9 mouse cellular contexts compared by ENCODE assay signal in the genomic region with DNA sequence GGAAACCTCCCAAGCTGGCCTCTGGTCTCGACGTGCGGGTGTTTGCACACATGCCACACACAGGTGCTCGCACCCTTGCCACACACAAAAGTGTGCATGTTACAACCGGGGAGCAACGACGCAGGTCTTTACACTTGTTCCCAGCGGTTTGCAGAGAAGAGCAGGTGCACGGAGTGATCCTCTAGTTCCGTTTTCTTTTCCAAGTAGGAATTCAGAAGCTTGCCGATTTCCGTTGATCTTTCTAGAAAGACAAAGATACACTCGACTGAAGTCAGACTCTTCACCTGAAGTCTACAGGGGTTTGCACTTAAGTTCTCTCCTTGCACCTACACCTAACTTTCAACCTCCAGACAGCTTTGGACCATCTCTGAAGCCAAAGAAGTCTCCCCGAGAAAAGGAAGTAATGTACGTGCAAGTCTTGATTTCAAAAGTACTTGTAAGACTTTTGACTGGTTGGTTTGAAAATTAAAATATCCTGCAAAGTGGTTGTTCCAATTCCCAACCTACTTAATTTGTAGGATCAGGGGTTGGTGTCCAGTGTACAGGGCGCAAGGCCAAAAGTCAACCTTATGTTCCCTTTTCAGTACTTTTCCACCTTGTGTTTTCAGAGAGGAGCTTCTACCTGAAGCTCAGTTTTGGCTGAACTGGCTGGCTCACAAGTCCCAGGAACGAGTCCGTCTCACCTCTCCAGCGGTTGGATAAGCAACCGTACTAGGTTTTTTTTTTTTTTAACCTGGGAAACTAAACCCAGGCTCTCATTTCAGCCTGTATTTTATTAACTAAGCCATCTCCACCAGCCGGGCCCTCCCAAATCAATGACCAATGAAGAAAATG. TPM values are rescaled to one million over a fixed set of nuclear protein-coding genes. Genes with fewer than 3 reads are reported as not detected.
DNase-seq lines count a peak whose midpoint lies in the region; ATAC-seq and TF ChIP-seq lines count a peak whose summit lies in the region.
"Had no signal": no experiment of that assay in that cellular context is flagged by ENCODE, and none has a peak within 500 bp of the region (broad histone marks: within the 10 kb centered on the region; RNA-seq: fewer than 3 reads in every experiment).

No protein-coding gene starts in this region.

- DNase-seq in embryo, embryonic 10.5 days (ENCODE audit: low spot score) = peak; percentile 28
- DNase-seq in embryo, embryonic 10 days (ENCODE audit: low spot score) = no peak
- no peak for DNase-seq in forebrain, embryonic 11.5 days (ENCODE audit: low spot score)
- no peak for DNase-seq in liver, embryonic 14.5 days (ENCODE audit: low read depth in 3 of 3, low spot score in 3 of 3)
- no peak for DNase-seq in urinary bladder, postnatal 4 days (ENCODE audit: low spot score in 2 of 2)
- no peak for DNase-seq in left cerebral cortex, postnatal 4 days
- no peak for DNase-seq in ovary, adult 18-20 months (ENCODE audit: low spot score)

- H3K27ac ChIP-seq in forebrain, embryonic 11.5 days (ENCODE audit: low read depth, low read length) = peak overlapping the region; percentile 72; the same call in 1 of the 2 replicates
- H3K27ac ChIP-seq in liver, embryonic 14.5 days = peak overlapping the region; percentile 60

- 77% methylated on average over 21 of the region's 21 CpGs for WGBS in forebrain, embryonic 11.5 days
- WGBS in liver, embryonic 14.5 days (ENCODE audit: insufficient replicate concordance) = 50% methylated on average over 21 of the region's 21 CpGs

- H3ac ChIP-seq in C2C12 (ENCODE audit: control insufficient read depth, insufficient read length, low read depth) = peak overlapping the region; percentile 85

- peaks cover 78% of the 10 kb centered on the region for H3K79me2 ChIP-seq in C2C12 (ENCODE audit: control insufficient read depth, insufficient read depth)

- peak overlapping the region; percentile 73 for H3K4me2 ChIP-seq in forebrain, embryonic 11.5 days (ENCODE audit: low read depth, low read length, severe bottlenecking)
- peak overlapping the region; percentile 87 for H3K4me2 ChIP-seq in liver, embryonic 14.5 days (ENCODE audit: low read depth)

- peak overlapping the region; percentile 83 for H3K9ac ChIP-seq in forebrain, embryonic 11.5 days (ENCODE audit: low read length)
- peak overlapping the region; percentile 83 for H3K9ac ChIP-seq in liver, embryonic 14.5 days (replicated peaks)

- no peaks in the 10 kb centered on the region for H3K27me3 ChIP-seq in C2C12 (ENCODE audit: control insufficient read depth, insufficient read depth, insufficient read length)
- H3K27me3 ChIP-seq in forebrain, embryonic 11.5 days (ENCODE audit: control insufficient read depth, insufficient read depth, low read length) = no peaks in the 10 kb centered on the region
- H3K27me3 ChIP-seq in liver, embryonic 14.5 days (ENCODE audit: control insufficient read depth, insufficient read depth, low read length) = no peaks in the 10 kb centered on the region
- H3K27me3 ChIP-seq: Patski had no signal

- no peaks in the 10 kb centered on the region for H3K9me3 ChIP-seq in forebrain, embryonic 11.5 days (ENCODE audit: control insufficient read depth, low read length)
- H3K9me3 ChIP-seq in liver, embryonic 14.5 days (ENCODE audit: control insufficient read depth, low read length) = no peaks in the 10 kb centered on the region

- peak overlapping the region; percentile 63 for H3K4me3 ChIP-seq in C2C12 (ENCODE audit: insufficient read depth, poor library complexity, severe bottlenecking)
- H3K4me3 ChIP-seq in forebrain, embryonic 11.5 days (ENCODE audit: low read depth, low read length) = peak overlapping the region; percentile 65
- peak overlapping the region; percentile 60 to 67 for H3K4me3 ChIP-seq in liver, embryonic 14.5 days (ENCODE audit: insufficient read depth in 1 of 2, low read depth in 2 of 2, low read length in 2 of 2)

- ATAC-seq in forebrain, embryonic 11.5 days (replicated peaks; ENCODE audit: low FRiP score) = no peak
- ATAC-seq in liver, embryonic 14.5 days (ENCODE audit: insufficient read depth) = no peak

- H3K4me1 ChIP-seq in forebrain, embryonic 11.5 days (replicated peaks; ENCODE audit: control insufficient read depth, insufficient read depth, low read length) = peaks cover 12% of the 10 kb centered on the region
- H3K4me1 ChIP-seq in liver, embryonic 14.5 days (replicated peaks; ENCODE audit: control insufficient read depth in 2 of 2, insufficient read depth in 2 of 2, low read length in 1 of 2) = peaks cover 28 to 30% of the 10 kb centered on the region in 2 experiments

- peaks cover 42% of the 10 kb centered on the region for H3K79me3 ChIP-seq in C2C12 (ENCODE audit: low read depth)

- intact Hi-C loops in left cerebral cortex, postnatal 4 days (cut with DNase I) = no loop called here

- peaks cover 45% of the 10 kb centered on the region for H3K36me3 ChIP-seq in C2C12 (ENCODE audit: control insufficient read depth, insufficient read depth)
- peaks cover 3% of the 10 kb centered on the region; the same call in 1 of the 2 replicates for H3K36me3 ChIP-seq in forebrain, embryonic 11.5 days (ENCODE audit: control insufficient read depth, insufficient read depth, low read length)
- peaks cover 23% of the 10 kb centered on the region for H3K36me3 ChIP-seq in liver, embryonic 14.5 days (replicated peaks; ENCODE audit: control insufficient read depth, insufficient read depth, low read depth)

- no peak for TF ChIP-seq CTCF in C2C12 (IDR thresholded peaks at IDR 0.05; ENCODE audit: control insufficient read depth, insufficient read depth, insufficient read length)
- TF ChIP-seq CTCF in liver, embryonic 14.5 days (IDR thresholded peaks at IDR 0.05; ENCODE audit: low read depth) = no peak

- no peak for TF ChIP-seq EP300 in liver, embryonic 14.5 days (IDR thresholded peaks at IDR 0.05; ENCODE audit: low read depth)

TF ChIP-seq in C2C12, 6 proteins besides CTCF, POLR2A, EP300 and RAD21:
- TF ChIP-seq CEBPB (IDR thresholded peaks at IDR 0.05; ENCODE audit: low read depth) (no peak), USF1 (IDR thresholded peaks at IDR 0.05; ENCODE audit: low read depth) (no peak), FOSL1 (IDR thresholded peaks at IDR 0.05; ENCODE audit: insufficient read depth, low read length, poor library complexity, severe bottlenecking) (no peak), MAX (IDR thresholded peaks at IDR 0.05) (no peak), MYOD1 (IDR thresholded peaks at IDR 0.05; ENCODE audit: control insufficient read depth, insufficient read length, low read depth) (no peak), MYOG (IDR thresholded peaks at IDR 0.05; ENCODE audit: control insufficient read depth, extremely low read depth, insufficient read length) (no peak)

RNA-seq across cellular contexts. Expression of gene Dtymk, which starts 0.8 kb away (rescaled TPM):
- 255 TPM for polyA plus RNA-seq in C2C12 (2012; fragmentation: generic; extraction: Trizol)
- 267 and 282 TPM in 2 replicates for polyA plus RNA-seq in forebrain, embryonic 11.5 days (2014; fragmentation: Nextera tagmentation; extraction: Ambion mirVana)
- 99.0 and 128 TPM in 2 replicates for polyA plus RNA-seq in liver, embryonic 14.5 days (2012; rRNA removed)
- polyA plus RNA-seq in liver, embryonic 14.5 days (2014; fragmentation: Nextera tagmentation; extraction: Ambion mirVana) = 148 and 150 TPM in 2 replicates
- total RNA-seq in left cerebral cortex, postnatal 4 days (2021) = 10 to 100 TPM; 80.5 to 91.2 TPM

RNA-seq across cellular contexts. Expression of gene Ing5, which starts 2.9 kb away (rescaled TPM):
- polyA plus RNA-seq in C2C12 (2012; fragmentation: generic; extraction: Trizol) = 6.1 TPM
- polyA plus RNA-seq in forebrain, embryonic 11.5 days (2014; fragmentation: Nextera tagmentation; extraction: Ambion mirVana) = 22.9 and 24.9 TPM in 2 replicates
- polyA plus RNA-seq in liver, embryonic 14.5 days (2012; rRNA removed) = 5.3 and 6.9 TPM in 2 replicates
- polyA plus RNA-seq in liver, embryonic 14.5 days (2014; fragmentation: Nextera tagmentation; extraction: Ambion mirVana) = 7.6 and 9.6 TPM in 2 replicates
- 10 to 100 TPM in 1 of 2 experiments, 1 to 10 TPM in 1; 8.1 to 11.3 TPM for total RNA-seq in left cerebral cortex, postnatal 4 days (2021)

RNA-seq across cellular contexts. Expression of gene D2hgdh, which starts 23.8 kb away (rescaled TPM):
- 6.6 TPM for polyA plus RNA-seq in C2C12 (2012; fragmentation: generic; extraction: Trizol)
- 11.5 and 12.5 TPM in 2 replicates for polyA plus RNA-seq in forebrain, embryonic 11.5 days (2014; fragmentation: Nextera tagmentation; extraction: Ambion mirVana)
- 6.4 and 6.8 TPM in 2 replicates for polyA plus RNA-seq in liver, embryonic 14.5 days (2012; rRNA removed)
- 3.7 and 5.0 TPM in 2 replicates for polyA plus RNA-seq in liver, embryonic 14.5 days (2014; fragmentation: Nextera tagmentation; extraction: Ambion mirVana)
- total RNA-seq in left cerebral cortex, postnatal 4 days (2021) = 10 to 100 TPM; 12.7 to 13.7 TPM

RNA-seq across cellular contexts. Expression of gene Thap4, which starts 46.2 kb away (rescaled TPM):
- polyA plus RNA-seq in C2C12 (2012; fragmentation: generic; extraction: Trizol) = 65.2 TPM
- polyA plus RNA-seq in forebrain, embryonic 11.5 days (2014; fragmentation: Nextera tagmentation; extraction: Ambion mirVana) = 36.5 and 37.1 TPM in 2 replicates
- 8.5 and 10.5 TPM in 2 replicates for polyA plus RNA-seq in liver, embryonic 14.5 days (2012; rRNA removed)
- 11.5 and 11.7 TPM in 2 replicates for polyA plus RNA-seq in liver, embryonic 14.5 days (2014; fragmentation: Nextera tagmentation; extraction: Ambion mirVana)
- total RNA-seq in left cerebral cortex, postnatal 4 days (2021) = 10 to 100 TPM; 38.1 to 40.2 TPM

RNA-seq across cellular contexts. Expression of gene Atg4b, which starts 49.6 kb away (rescaled TPM):
- polyA plus RNA-seq in C2C12 (2012; fragmentation: generic; extraction: Trizol) = 43.4 TPM
- polyA plus RNA-seq in forebrain, embryonic 11.5 days (2014; fragmentation: Nextera tagmentation; extraction: Ambion mirVana) = 89.9 and 93.3 TPM in 2 replicates
- polyA plus RNA-seq in liver, embryonic 14.5 days (2012; rRNA removed) = 18.6 and 22.6 TPM in 2 replicates
- 64.3 and 68.2 TPM in 2 replicates for polyA plus RNA-seq in liver, embryonic 14.5 days (2014; fragmentation: Nextera tagmentation; extraction: Ambion mirVana)
- 10 to 100 TPM; 85.1 to 89.7 TPM for total RNA-seq in left cerebral cortex, postnatal 4 days (2021)
